Mouse (Mus musculus) retina, adult 2 months (tissue): ENCODE measurements at regions not wholly inside any gene's neighbourhood (a gene's known extent, or its start where the extent isn't known, plus 50 kb on each side); places are given as distances from the start of the nearest gene placed in this dataset.

ENCODE experiments used
- DNase-seq: peaks from one replicate; pipeline ENCODE4 v3.0.0-alpha.2; 2012; ENCODE audit warnings: low read depth, low spot score

DNA sequence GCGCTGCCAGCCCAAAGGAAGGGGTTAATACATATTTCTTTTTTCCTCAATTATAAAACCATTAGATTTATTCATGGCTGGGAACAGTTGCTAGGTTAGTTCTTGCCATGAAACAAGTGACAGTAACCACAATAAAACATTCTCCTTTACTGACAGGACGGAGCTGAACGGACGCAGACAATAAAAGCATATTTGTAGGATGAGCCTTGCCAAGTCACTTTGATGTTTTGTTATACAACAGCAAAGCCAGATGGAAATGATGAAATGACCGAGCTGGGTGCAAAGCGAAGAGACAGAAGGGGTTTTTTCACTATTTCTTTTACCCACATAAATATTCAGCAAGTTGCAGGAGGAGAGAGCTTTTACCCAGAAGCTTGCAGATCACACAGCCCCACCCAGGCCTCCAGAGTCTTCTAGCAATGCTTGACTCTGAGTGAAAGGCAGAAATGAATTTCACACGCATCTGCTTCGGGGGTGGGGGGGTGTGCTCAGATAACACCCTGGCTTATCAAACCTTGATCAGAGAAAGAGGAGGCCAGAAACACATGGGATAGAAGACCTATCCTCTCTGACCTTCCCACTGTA is 395.3 kb downstream of the Mtx2 start:
- DNase-seq: no peak

GRCm38 (mm10) chr2:75224443-75224842 is 398.8 kb downstream of the Mtx2 start:
- DNase-seq: no peak

GRCm38 (mm10) chr2:75240976-75241375 is 415.4 kb downstream of the Mtx2 start:
- DNase-seq: no peak

DNA sequence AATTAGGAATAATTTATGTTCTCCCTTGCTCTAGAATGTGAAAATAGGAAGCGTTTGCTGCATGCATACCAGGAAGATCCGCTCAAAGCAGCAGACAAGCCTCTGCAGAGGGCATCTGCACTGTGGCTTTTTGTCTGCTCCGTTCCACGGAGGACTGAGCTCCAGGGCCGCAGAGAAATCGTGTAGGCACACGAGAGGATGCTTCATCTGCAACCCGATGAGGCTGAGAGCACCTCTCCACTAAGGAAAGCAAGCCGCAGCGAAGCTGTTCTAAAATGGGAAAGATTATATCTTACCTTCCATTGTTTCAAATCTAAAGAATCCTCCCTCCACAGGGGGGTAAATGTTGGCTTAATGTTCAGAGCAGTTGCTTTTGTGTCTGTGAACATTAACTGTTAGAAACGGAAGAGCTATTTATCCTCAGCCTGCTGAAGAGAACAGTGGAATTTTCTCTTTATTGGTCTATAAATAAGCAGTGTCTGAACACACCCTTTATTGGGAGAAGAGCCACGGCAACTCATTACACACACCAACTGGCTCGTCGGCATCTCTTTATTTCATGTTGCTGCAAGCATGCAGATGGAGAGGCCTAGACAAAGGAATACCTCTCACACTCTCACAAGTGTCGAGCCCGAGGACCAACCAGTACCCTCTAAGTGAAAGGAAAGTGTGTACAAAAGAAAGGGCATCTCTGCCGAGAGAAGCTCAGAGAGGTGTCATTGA is 414.6 kb upstream of the Hnrnpa3 start:
- no peak for DNase-seq

DNA sequence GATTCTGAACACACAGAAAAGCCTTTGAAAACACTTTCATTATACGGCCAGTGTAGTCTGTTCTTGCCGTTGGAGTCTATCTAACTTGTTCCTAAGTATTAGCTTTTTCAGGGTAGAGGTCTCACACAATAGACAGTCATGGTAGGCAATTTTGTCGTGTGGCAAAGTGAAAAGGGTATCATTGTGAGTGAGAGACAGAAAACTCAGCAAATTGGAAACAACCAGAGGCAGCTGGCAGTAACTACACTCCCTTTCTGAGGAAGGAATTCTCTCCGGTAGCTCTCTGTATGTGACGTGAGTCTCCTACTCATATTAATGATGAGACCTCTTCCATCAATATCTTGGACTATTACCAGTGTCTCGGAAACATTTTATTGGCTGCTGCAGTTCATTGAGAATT is 413.8 kb upstream of the Hnrnpa3 start:
- no peak for DNase-seq

DNA sequence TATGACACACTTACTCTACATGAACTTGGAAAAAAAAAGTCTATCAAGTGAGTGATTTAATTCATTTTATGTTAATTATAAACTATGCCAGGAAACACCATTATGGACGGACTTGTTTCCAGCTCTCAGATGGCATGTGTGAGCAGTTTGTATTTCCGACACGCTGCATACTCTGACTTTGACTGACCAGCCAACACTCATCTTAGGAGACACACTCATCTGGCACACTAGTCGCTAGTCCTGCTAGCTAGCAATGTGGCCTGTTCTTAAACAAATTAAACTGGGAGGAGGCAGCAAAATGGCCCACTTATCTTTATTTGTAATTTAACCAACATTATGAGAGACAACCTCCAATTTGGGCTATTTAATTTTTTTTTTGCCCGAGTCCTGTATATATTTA is 413.4 kb upstream of the Hnrnpa3 start:
- DNase-seq: no peak

- DNase-seq: no peak
Measured at GRCm38 (mm10) chr2:75246082-75246743, 412.8 kb upstream of the Hnrnpa3 start.

GRCm38 (mm10) chr2:75248251-75248650 is 410.8 kb upstream of the Hnrnpa3 start:
- DNase-seq: no peak

DNA sequence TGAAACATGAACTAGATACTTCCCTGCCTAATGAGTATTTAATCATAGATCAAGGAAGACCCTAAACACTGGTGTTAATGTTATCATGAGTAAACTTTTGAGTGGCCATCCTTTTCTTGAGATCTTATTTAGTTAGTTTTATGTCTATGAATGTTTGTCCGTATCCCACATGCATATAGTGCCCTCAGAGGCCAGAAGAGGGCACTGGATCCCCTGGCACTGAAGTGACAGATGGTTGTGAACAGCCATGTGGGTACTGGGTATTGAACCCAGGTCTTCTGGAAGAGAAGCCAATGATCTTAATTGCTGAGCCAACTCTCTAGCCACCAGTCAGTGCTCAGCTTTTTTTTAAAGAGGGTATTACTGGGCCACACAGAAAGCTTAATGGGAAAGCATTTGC is 408.6 kb upstream of the Hnrnpa3 start:
- DNase-seq: no peak

GRCm38 (mm10) chr2:75252829-75253228 is 406.2 kb upstream of the Hnrnpa3 start:
- DNase-seq: no peak

DNA sequence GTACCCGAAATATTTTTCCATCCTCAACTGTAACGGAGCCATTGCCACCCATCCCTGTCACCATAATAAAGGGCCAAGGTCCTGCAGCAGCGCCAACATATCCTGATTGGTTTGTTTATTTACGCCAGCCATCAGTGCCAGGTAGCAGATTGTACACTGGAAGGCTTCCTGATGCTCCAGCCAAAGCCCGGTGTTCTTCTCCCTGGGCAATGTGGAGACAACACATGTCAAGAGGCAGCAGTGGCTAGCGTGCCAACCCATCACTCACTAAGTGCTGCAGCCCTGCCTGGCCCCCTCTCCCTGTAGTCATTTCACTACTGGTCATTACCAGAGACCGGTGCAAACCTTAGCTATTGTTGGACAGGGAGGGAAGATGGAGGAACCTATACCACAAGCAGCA is 393.8 kb upstream of the Hnrnpa3 start:
- no peak for DNase-seq

DNA sequence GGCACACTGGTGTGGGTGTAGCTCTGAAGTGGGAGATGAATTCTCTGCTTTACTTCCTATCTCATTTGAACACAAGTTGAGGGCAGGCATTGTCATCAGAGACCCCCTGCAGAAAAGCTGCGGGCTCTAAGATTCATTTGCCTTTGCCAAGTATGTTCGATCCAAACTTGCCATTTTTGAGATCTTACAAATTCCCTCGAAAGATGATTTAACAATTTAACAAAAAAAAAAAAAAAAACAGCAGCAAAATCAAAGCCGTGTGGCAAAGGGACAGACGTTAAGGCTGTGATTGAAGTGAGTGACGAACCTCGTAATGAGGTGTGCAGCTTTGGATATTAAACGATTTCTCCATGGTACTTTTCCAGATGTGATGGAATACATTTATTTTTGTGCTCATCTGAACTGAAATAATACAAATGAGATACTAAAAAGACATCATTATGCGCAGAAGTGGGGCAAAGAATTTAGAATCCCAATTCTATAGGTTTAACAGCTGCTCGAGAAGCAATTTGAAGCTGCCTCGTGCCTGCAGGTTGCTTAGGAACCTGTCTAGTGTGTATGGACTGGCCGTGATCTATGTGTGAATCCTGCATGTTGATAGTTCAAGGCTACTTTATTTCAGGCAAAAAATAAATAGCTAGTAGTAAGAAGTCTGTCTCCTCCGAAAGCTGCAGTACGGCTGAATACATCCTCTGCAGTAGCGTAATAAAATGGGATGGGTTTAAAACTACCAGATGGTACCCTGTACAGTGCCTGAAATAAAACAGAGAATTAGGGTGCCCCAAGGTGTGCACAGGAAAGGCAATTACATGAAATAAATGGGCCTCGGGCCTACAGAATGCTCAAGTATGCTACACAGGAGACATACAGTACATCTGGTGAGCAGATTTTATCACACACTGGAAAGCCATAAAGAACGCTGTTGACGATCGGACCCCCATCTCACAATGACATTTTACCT is 393.0 kb upstream of the Hnrnpa3 start:
- DNase-seq: no peak

- no peak for DNase-seq
Measured at GRCm38 (mm10) chr2:75267949-75268348, 391.1 kb upstream of the Hnrnpa3 start.

DNA sequence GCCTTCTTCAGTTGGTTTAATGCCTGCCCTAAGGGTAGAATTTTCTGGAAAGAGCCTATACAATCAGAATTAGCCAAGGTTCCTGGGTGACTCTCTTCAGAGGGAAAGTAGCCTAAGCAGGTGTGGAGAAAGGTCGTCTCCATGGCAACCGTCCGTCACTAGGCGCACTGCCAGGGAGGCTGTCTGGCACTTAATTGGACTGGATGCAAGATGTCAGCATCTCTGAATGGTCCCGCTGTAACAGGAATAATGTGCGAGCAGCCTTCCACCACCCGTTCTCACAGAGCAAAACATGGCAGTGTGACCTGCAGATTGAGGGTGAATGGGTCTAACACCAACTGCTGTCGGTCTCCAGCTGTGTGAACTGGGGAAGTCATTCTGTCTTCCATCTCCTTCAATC is 389.6 kb upstream of the Hnrnpa3 start:
- no peak for DNase-seq

- no peak for DNase-seq
Measured at GRCm38 (mm10) chr2:75270115-75270514, 388.9 kb upstream of the Hnrnpa3 start.

- DNase-seq: no peak
Measured at GRCm38 (mm10) chr2:75287900-75288299, 371.2 kb upstream of the Hnrnpa3 start.

- DNase-seq: no peak
Measured at GRCm38 (mm10) chr2:75291674-75292073, 367.4 kb upstream of the Hnrnpa3 start.

- DNase-seq: no peak
Measured at GRCm38 (mm10) chr2:75306821-75307220, 352.2 kb upstream of the Hnrnpa3 start.

DNA sequence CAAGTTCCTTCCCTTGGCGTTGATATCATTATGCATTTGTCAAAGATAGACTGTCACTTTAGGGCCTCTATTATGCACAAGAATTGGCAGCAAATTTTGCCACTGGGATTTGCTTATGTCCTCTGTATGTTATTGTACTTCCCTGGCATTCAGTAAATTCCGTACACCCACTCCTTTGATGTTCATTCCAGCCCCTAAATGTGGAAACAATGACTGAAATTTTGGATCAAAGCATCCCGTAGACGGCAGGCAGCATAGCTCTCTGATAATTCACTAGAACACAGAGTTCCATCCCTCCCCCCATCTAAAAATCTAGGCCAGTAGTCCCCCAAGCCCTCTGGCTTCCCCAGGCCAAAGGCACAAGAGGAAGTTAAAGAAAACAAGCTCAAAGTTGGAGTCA is 347.9 kb upstream of the Hnrnpa3 start:
- no peak for DNase-seq

- DNase-seq: no peak
Measured at GRCm38 (mm10) chr2:75312246-75312645, 346.8 kb upstream of the Hnrnpa3 start.

- DNase-seq: no peak
Measured at GRCm38 (mm10) chr2:75315341-75315740, 343.7 kb upstream of the Hnrnpa3 start.

- DNase-seq: no peak
Measured at GRCm38 (mm10) chr2:75318190-75318589, 340.9 kb upstream of the Hnrnpa3 start.
